Mouse (Mus musculus) hindbrain, embryonic 16.5 days (tissue): ENCODE data around the gene Setd1a. TPM values are rescaled to one million over a fixed set of nuclear protein-coding genes. Genes with fewer than 3 reads are reported as not detected.
A peak's percentile ranks its signal among the peaks of the same experiment; 100 is the strongest.
"Not testable (repeated sequence)": the region's sequence is repeated elsewhere in the genome, so short reads cannot be mapped to it uniquely, and the experiment has no call there.

ENCODE experiments used
- ATAC-seq: fragments of 200-750 bp; cut with Nextera tagmentation; 2 replicates; pipeline ENCODE4 v1.8.0; 2017; ENCODE audit warnings: moderate TSS enrichment, moderate library complexity
- H3K27ac ChIP-seq: fragments of 300-500 bp; sonication (generic); 2 replicates; pipeline ENCODE4 v1.5.1; 2014; ENCODE audit warnings: low read depth, mild to moderate bottlenecking, control low read depth, low read length, moderate library complexity
- H3K27me3 ChIP-seq: fragments of 300-500 bp; sonication (generic); replicated peaks from 2 replicates; pipeline ENCODE4 v1.6.1; 2014; ENCODE audit warnings: low read length; ENCODE audit not compliant: control insufficient read depth, insufficient read depth
- H3K36me3 ChIP-seq: fragments of 300-500 bp; sonication (generic); 2 replicates; pipeline ENCODE4 v1.6.1; 2014; ENCODE audit warnings: mild to moderate bottlenecking, low read length, moderate library complexity, mixed read lengths; ENCODE audit not compliant: control insufficient read depth, insufficient read depth
- H3K4me1 ChIP-seq: fragments of 300-500 bp; sonication (generic); 2 replicates; pipeline ENCODE4 v1.6.1; 2014; ENCODE audit warnings: low read depth, low read length; ENCODE audit not compliant: control insufficient read depth, insufficient read depth
- H3K4me2 ChIP-seq: fragments of 300-500 bp; sonication (generic); 2 replicates; pipeline ENCODE4 v1.6.1; 2014; ENCODE audit warnings: mild to moderate bottlenecking, low read length, control low read depth, moderate library complexity
- H3K4me3 ChIP-seq: fragments of 300-500 bp; sonication (generic); 2 replicates; pipeline ENCODE4 v1.5.1; 2014; ENCODE audit warnings: mild to moderate bottlenecking, low read length, control low read depth, moderate library complexity
- H3K9ac ChIP-seq: fragments of 300-500 bp; sonication (generic); 2 replicates; pipeline ENCODE4 v1.6.1; 2014; ENCODE audit warnings: low read depth, mild to moderate bottlenecking, control low read depth, low read length, moderate library complexity
- H3K9me3 ChIP-seq: fragments of 300-500 bp; sonication (generic); 2 replicates; pipeline ENCODE4 v1.6.1; 2014; ENCODE audit warnings: mild to moderate bottlenecking, low read length, moderate library complexity; ENCODE audit not compliant: control insufficient read depth
- WGBS: fragments of 180-500 bp; shearing (Covaris S2); extraction: QIAGEN DNeasy Blood & Tissue Kit; methylation state at CpG from one replicate; pipeline ENCODE4 v1.1.7; 2014; 5-methylcytosine and 5-hydroxymethylcytosine counted together
- polyA plus RNA-seq: library from polyadenylated mRNA; unstranded; fragments of >200 nt; fragmentation: Nextera tagmentation; extraction: Ambion mirVana; gene quantifications from 2 replicates; pipeline ENCODE4 v1.2.1, GENCODE M21; 2015

Setd1a gene
- polyA plus RNA-seq, 1 experiment from 2014 or later = 12.8 TPM

DNA sequence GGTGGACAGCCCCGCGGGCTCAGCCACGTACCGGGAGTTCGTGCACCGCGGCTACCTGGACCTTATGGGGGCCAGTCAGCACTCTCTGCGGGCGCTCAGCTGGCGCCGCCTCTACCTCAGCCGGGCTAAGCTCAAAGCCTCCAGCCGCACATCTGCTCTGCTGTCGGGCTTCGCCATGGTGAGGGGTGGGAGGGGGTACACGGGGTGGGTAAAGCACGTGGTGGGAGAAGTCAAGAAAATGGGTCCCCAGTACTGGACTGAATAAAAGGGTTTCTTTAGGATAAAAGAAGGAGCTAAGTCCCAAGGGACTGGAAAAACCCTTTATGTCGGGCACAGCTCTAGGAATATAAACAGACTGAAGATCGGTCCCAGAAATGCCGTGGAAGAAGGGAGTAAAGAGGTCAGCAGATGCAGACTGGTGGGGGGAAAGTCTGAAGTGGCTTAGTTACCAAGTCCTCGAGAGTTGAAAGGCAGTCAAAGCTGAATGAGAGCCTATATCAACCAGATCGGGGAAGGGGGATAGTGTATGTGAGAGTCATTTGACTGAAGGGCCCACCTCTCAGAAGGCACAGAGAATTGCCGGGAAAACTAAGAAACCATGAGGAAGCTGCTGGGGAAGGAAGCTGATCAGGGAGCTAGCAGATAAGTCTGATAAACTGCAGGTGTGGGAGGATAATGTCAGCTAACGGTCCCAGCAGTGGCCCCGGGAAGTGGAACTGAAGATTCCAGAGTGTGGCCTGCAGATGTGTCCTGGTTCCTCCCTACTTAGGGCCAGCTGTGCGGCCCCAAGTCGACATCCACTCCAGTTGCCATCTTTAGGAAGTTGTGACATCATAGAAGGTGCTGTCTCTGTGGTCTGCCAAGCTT lies 6.2 kb upstream of the Setd1a start:
- H3K9me3 ChIP-seq = no peaks in the 10 kb centered on the region
- peaks cover 15% of the 10 kb centered on the region for H3K36me3 ChIP-seq
- peak; percentile 22 for ATAC-seq
- H3K27ac ChIP-seq = peak overlapping the region; percentile 81
- peak overlapping the region; percentile 68 for H3K9ac ChIP-seq
- peak overlapping the region; percentile 68 for H3K4me2 ChIP-seq
- H3K4me3 ChIP-seq = peak overlapping the region; percentile 50
- H3K27me3 ChIP-seq = no peaks in the 10 kb centered on the region
- 9% methylated on average over 27 of the region's 27 CpGs for WGBS
- peaks cover 23% of the 10 kb centered on the region for H3K4me1 ChIP-seq

DNA sequence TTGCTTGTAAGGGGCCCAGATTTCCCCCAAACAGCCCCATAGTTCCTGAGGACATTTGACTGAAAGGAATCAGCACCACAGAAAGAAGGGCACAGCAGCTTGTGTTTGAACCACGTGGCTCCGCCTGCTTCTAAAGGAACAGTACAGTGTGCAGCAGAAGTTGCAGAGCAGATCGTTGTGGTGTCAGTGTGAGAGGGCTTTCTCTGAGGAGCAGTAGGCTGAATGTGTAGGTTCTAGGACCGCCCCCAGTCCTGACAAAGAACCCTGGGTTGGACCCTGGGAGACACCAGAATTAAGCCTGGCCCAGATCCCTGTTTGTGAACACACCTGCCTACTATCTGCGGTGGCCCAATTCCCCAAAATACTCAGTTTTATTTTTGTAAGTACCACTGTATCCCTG lies 5.2 kb upstream of the Setd1a start:
- 71% methylated on average over 5 of the region's 5 CpGs for WGBS
- Histone ChIP-seq H3K27me3 (no peaks in the 10 kb centered on the region), H3K36me3 (peaks cover 8% of the 10 kb centered on the region), H3K4me1 (peaks cover 23% of the 10 kb centered on the region), H3K27ac (no peak overlapping the region), H3K9me3 (no peaks in the 10 kb centered on the region), H3K4me3 (no peak overlapping the region), H3K4me2 (no peak overlapping the region), H3K9ac (no peak overlapping the region)
- no peak for ATAC-seq

DNA sequence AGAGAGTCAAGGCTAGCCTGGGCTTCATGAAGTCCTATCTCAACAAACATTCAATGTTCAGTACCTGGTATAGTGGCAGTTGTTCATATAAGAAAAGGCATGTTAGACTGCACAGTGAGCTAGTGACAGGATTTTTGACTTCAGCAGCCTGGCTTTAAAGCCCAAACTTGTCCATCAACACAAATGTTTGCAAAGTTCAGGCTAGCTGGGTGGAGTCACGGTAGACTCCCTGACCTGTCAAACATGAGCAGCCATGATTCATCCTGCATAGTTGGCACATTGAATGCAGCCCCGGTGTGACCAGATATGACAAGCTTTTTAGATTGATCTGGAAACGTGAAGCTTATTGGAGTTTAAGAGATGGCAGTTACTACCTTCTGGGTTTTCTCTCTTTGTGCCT lies 4.4 kb upstream of the Setd1a start:
- Histone ChIP-seq H3K27me3 (no peaks in the 10 kb centered on the region), H3K4me1 (peaks cover 23% of the 10 kb centered on the region), H3K36me3 (peaks cover 8% of the 10 kb centered on the region), H3K9me3 (no peaks in the 10 kb centered on the region), H3K4me3 (no peak overlapping the region), H3K27ac (no peak overlapping the region), H3K4me2 (no peak overlapping the region), H3K9ac (no peak overlapping the region)
- no peak for ATAC-seq
- 84% methylated on average over 3 of the region's 3 CpGs for WGBS

DNA sequence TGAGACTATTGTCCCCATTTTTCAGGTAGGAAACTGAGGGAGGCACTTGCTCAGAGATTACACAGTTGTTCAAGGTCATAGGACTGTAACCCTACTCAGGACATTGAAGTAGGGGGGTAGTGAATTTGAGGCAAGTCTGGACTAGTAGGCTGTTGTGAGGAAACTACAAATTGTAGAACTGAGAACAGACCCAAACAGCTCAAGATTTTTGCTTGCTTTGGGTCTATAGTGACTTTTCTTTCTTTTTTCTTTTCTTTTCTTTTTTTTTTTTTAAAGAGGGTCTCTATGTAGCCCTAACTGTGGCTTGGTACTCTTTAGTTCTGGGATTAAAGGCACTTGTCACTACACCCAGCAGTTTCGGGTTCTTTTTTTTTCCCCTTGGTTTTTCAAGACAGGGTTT lies 3.9 kb upstream of the Setd1a start:
- peaks cover 23% of the 10 kb centered on the region for H3K4me1 ChIP-seq
- H3K4me3 ChIP-seq = no peak overlapping the region
- peaks cover 5% of the 10 kb centered on the region for H3K36me3 ChIP-seq
- H3K27ac ChIP-seq = no peak overlapping the region
- no peak overlapping the region for H3K9ac ChIP-seq
- no peak overlapping the region for H3K4me2 ChIP-seq
- no peaks in the 10 kb centered on the region for H3K27me3 ChIP-seq
- WGBS = 93% methylated on average over 1 of the region's 1 CpGs
- no peaks in the 10 kb centered on the region for H3K9me3 ChIP-seq
- no peak for ATAC-seq

DNA sequence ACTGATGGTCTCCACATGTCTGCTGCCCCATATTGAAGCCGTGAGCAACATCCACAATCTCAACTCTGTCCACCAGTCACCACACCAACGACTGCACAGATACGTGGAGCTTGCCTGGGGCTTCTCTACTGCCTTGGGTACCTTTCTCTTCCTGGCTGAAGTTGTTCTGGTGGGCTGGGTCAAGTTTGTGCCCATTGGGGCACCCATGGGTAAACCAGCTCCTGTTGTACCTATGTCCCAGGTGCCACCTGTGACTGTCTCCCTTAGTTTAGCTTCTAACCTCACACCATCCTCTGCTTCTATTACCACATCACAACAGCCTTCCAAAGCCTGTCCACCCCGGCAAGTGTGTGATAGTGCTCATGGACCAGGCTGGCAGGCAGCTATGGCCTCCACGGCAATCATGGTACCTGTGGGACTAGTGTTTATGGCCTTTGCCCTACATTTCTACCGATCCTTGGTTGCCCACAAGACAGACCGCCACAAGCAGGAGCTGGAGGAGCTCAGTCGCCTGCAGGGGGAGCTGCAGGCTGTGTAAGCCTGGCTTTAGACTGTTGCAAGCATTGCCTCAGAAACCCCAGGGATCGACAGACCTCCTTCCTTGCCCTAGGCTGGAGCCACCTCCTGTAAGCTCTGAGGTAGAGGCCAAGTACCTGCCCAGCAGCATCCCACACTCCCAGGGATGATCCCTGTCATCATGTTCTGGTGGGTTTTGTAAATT lies 2.6 kb upstream of the Setd1a start:
- H3K36me3 ChIP-seq = peaks cover under 1% of the 10 kb centered on the region; the same call in 1 of the 2 replicates
- H3K9me3 ChIP-seq = no peaks in the 10 kb centered on the region
- no peak for ATAC-seq
- no peaks in the 10 kb centered on the region for H3K27me3 ChIP-seq
- no peak overlapping the region for H3K4me3 ChIP-seq
- H3K27ac ChIP-seq = no peak overlapping the region
- no peak overlapping the region for H3K4me2 ChIP-seq
- peaks cover 28% of the 10 kb centered on the region for H3K4me1 ChIP-seq
- 43% methylated on average over 9 of the region's 9 CpGs for WGBS
- no peak overlapping the region for H3K9ac ChIP-seq

DNA sequence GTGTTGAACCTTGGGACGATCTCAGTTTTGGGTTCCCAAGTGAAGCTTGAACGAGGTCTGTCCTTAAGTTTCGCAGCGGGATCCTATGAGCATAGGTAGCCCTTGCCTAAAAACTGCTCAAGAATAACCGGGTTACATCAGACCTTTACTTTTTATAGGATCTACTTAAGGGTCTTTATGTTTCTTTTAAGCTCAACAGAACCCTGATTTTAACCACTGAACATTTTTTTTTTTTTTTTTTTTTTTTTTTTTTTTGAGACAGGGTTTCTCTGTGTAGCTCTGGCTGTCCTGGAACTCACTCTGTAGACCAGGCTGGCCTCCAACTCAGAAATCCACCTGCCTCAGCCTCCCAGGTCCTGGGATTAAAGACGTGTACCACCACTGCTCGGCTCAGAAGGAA lies 633 bp upstream of the Setd1a start:
- not testable (repeated sequence) for H3K9me3 ChIP-seq, H3K27me3 ChIP-seq, ATAC-seq
- H3K36me3 ChIP-seq = peaks cover 12% of the 10 kb centered on the region
- H3K27ac ChIP-seq = peak overlapping the region; percentile 95
- peaks cover 13% of the 10 kb centered on the region for H3K4me1 ChIP-seq
- H3K4me2 ChIP-seq = peak overlapping the region; percentile 76
- peak overlapping the region; percentile 83 for H3K4me3 ChIP-seq
- peak overlapping the region; percentile 92 for H3K9ac ChIP-seq
- WGBS = 77% methylated on average over 7 of the region's 7 CpGs

DNA sequence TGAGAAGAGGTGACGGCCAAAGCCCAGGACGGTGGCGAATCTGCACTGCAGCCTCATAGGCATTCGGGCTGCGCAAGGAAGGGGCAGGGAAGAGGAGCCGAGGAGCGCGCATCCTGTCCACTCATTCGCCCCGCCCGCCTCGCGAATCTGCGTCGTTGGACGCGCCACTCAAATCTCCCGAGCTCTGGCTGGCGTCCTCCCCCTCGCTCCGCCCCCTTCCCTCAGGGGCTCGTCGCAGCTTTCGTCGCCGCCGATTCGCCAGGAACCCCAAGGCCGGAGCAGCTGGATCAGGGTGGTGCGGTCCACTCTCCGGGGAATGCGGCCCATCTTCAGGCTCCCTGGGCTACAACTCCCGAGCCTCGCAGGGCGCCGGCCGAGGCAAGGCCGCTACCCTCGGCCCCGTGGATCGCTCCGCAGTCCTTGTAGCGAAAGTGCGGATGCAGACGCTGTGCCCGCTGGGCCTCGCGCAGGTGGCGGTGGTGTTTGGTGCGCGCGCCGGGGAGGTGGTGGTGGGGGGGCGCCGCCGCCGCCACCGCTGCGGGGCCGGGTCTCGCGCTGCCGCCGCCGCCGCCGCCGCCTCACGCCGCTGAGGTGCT lies 506 bp downstream of the Setd1a start:
- peak overlapping the region; percentile 83 for H3K4me3 ChIP-seq
- peak; percentile 94 for ATAC-seq
- H3K36me3 ChIP-seq = peaks cover 14% of the 10 kb centered on the region
- H3K27me3 ChIP-seq = no peaks in the 10 kb centered on the region
- peak overlapping the region; percentile 76 for H3K4me2 ChIP-seq
- H3K9me3 ChIP-seq = no peaks in the 10 kb centered on the region
- H3K4me1 ChIP-seq = peaks cover 13% of the 10 kb centered on the region
- H3K9ac ChIP-seq = peak overlapping the region; percentile 92
- WGBS = under 1% methylated on average over 51 of the region's 70 CpGs
- peak overlapping the region; percentile 95 for H3K27ac ChIP-seq

DNA sequence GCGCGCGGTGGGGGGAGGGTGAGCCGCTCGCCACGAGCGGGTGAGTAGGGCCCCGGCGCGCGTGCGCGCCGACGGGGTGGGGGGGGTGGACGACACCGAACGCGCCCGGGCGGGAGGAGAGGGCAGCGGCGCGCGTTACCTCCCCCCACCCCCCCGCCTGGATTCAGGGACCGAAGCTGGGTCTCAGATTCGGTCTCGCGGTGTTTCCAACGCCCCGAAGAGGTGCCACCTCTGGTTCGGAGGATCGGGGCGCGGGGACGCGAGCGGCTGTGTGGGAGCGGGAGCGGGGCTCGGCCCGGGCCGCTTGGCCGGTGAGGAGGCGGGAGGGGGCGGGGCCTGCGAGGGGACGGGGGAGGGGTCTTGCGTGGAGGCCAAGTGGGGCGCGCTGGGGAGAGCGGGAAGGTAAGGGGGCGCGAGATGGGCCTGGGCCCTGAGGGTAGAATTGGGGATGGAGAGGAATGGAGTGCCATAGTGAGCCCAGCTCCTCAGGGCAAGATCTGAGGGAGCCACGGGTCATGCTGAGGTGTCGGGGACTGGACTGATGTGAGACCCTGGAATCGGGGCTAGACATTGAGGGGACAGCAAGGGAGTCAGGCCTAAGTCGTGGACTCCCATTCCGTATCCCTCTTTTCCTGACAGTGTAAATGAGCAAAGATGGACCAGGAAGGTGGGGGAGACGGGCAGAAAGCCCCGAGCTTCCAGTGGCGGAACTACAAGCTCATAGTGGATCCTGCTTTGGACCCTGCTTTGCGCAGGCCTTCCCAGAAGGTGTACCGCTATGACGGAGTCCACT lies 1.2 kb downstream of the Setd1a start:
- ATAC-seq = peak; percentile 51
- Histone ChIP-seq H3K4me2 (peak overlapping the region; percentile 76), H3K36me3 (peaks cover 20% of the 10 kb centered on the region), H3K4me1 (peaks cover 13% of the 10 kb centered on the region), H3K9ac (peak overlapping the region; percentile 92), H3K27me3 (no peaks in the 10 kb centered on the region), H3K27ac (peak overlapping the region; percentile 95), H3K4me3 (peak overlapping the region; percentile 83), H3K9me3 (no peaks in the 10 kb centered on the region)
- 4% methylated on average over 40 of the region's 66 CpGs for WGBS
